Mouse (Mus musculus) stomach, postnatal 0 days (tissue): ENCODE data around the gene Rgl3. TPM values are rescaled to one million over a fixed set of nuclear protein-coding genes. Genes with fewer than 3 reads are reported as not detected.
A peak's percentile ranks its signal among the peaks of the same experiment; 100 is the strongest.

Source experiments
- ATAC-seq: fragments of 200-750 bp; cut with Nextera tagmentation; 2 replicates; pipeline ENCODE4 v1.8.0; 2017; ENCODE audit not compliant: low FRiP score, low TSS enrichment
- DNase-seq: peaks from one replicate; pipeline ENCODE4 v3.0.0-alpha.2; 2016; ENCODE audit warnings: low spot score
- H3K27ac ChIP-seq: fragments of 300-500 bp; sonication (generic); replicated peaks from 2 replicates; pipeline ENCODE4 v1.5.1; 2014; ENCODE audit warnings: mild to moderate bottlenecking, control low read depth
- H3K27me3 ChIP-seq: fragments of 300-500 bp; sonication (generic); 2 replicates; pipeline ENCODE4 v1.6.1; 2014; ENCODE audit warnings: low read length; ENCODE audit not compliant: control insufficient read depth, insufficient read depth
- H3K36me3 ChIP-seq: fragments of 300-500 bp; sonication (generic); 2 replicates; pipeline ENCODE4 v1.6.1; 2014; ENCODE audit warnings: low read length, mixed read lengths; ENCODE audit not compliant: control insufficient read depth, insufficient read depth
- H3K4me1 ChIP-seq: fragments of 300-500 bp; sonication (generic); replicated peaks from 2 replicates; pipeline ENCODE4 v1.6.1; 2014; ENCODE audit warnings: antibody characterized with exemption; ENCODE audit not compliant: control insufficient read depth, insufficient read depth
- H3K4me2 ChIP-seq: fragments of 300-500 bp; sonication (generic); replicated peaks from 2 replicates; pipeline ENCODE4 v1.6.1; 2014; ENCODE audit warnings: low read depth, mild to moderate bottlenecking, control low read depth, moderate library complexity
- H3K4me3 ChIP-seq: fragments of 300-500 bp; sonication (generic); 2 replicates; pipeline ENCODE4 v1.5.1; 2014; ENCODE audit warnings: low read depth, low read length, control low read depth
- H3K9ac ChIP-seq: fragments of 300-500 bp; sonication (generic); 2 replicates; pipeline ENCODE4 v1.6.1; 2014; ENCODE audit warnings: mild to moderate bottlenecking, low read length, control low read depth, mixed read lengths
- H3K9me3 ChIP-seq: fragments of 300-500 bp; sonication (generic); 2 replicates; pipeline ENCODE4 v1.6.1; 2016; ENCODE audit warnings: low read length; ENCODE audit not compliant: control insufficient read depth
- CTCF ChIP-seq: IDR thresholded peaks from 2 replicates; pipeline ENCODE4 v1.5.1; 2016; ENCODE audit warnings: antibody characterized with exemption, low read depth, mild to moderate bottlenecking, moderate library complexity
- EP300 ChIP-seq: optimal IDR thresholded peaks from 2 replicates; pipeline ENCODE3; 2016; ENCODE audit warnings: antibody characterized with exemption
- WGBS: fragments of 180-500 bp; shearing (Covaris S2); extraction: QIAGEN DNeasy Blood & Tissue Kit; methylation state at CpG from one replicate; pipeline ENCODE4 v1.1.7; 2014; 5-methylcytosine and 5-hydroxymethylcytosine counted together
- polyA plus RNA-seq: library from polyadenylated mRNA; unstranded; fragments of >200 nt; fragmentation: Nextera tagmentation; extraction: Ambion mirVana; gene quantifications from 2 replicates; pipeline ENCODE4 v1.2.1, GENCODE M21; 2015

Rgl3 gene
- polyA plus RNA-seq, 1 experiment from 2014 or later = 2.7 TPM

GRCm38 (mm10) chr9:21948790-21949189 is 40.5 kb downstream of the Rgl3 start:
- no peaks in the 10 kb centered on the region for H3K36me3 ChIP-seq
- no peak overlapping the region for H3K9ac ChIP-seq
- WGBS = 66% methylated on average over 6 of the region's 6 CpGs
- H3K27ac ChIP-seq = no peak overlapping the region
- DNase-seq (no peak), ATAC-seq (no peak)
- H3K4me2 ChIP-seq = no peak overlapping the region
- no peak for TF ChIP-seq CTCF
- no peak for TF ChIP-seq EP300
- H3K4me3 ChIP-seq = no peak overlapping the region
- no peaks in the 10 kb centered on the region for H3K27me3 ChIP-seq
- no peaks in the 10 kb centered on the region for H3K4me1 ChIP-seq
- H3K9me3 ChIP-seq = no peaks in the 10 kb centered on the region

- 52% methylated on average over 7 of the region's 8 CpGs for WGBS
- TF ChIP-seq CTCF = no peak
- TF ChIP-seq EP300 = no peak
- Histone ChIP-seq H3K27me3 (no peaks in the 10 kb centered on the region), H3K9ac (no peak overlapping the region), H3K4me1 (no peaks in the 10 kb centered on the region), H3K4me3 (no peak overlapping the region), H3K4me2 (no peak overlapping the region), H3K9me3 (no peaks in the 10 kb centered on the region), H3K36me3 (no peaks in the 10 kb centered on the region), H3K27ac (no peak overlapping the region)
- ATAC-seq (no peak), DNase-seq (no peak)
Measured at GRCm38 (mm10) chr9:21948146-21948545, 41.1 kb downstream of the Rgl3 start.

- no peak overlapping the region for H3K27ac ChIP-seq
- H3K9ac ChIP-seq = no peak overlapping the region
- H3K27me3 ChIP-seq = no peaks in the 10 kb centered on the region
- H3K4me3 ChIP-seq = no peak overlapping the region
- H3K4me1 ChIP-seq = no peaks in the 10 kb centered on the region
- no peaks in the 10 kb centered on the region for H3K36me3 ChIP-seq
- 11% methylated on average over 22 of the region's 28 CpGs for WGBS
- ATAC-seq (peak; percentile 40), DNase-seq (peak; percentile 35)
- no peaks in the 10 kb centered on the region for H3K9me3 ChIP-seq
- no peak for TF ChIP-seq CTCF
- no peak for TF ChIP-seq EP300
- H3K4me2 ChIP-seq = no peak overlapping the region
Measured at GRCm38 (mm10) chr9:21947540-21948130, 41.6 kb downstream of the Rgl3 start.

DNA sequence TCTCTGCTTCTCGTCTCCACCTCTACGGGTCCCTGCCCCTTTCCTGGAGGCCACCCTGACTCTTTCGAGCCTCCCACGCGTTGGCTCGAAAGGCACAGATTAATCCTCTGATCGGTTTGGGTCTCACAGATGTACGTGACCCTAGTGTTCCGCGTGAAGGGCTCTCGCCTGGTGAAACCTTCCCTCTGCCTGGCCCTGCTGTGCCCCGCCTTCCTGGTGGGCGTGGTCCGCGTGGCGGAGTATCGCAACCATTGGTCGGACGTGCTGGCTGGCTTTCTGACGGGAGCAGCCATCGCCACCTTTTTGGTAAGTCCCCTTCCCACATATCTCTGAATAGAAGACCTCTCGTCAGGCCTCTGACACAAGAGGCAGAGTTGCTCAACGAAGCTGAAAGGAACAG is 45.0 kb downstream of the Rgl3 start:
- TF ChIP-seq EP300 = no peak
- no peak for TF ChIP-seq CTCF
- Histone ChIP-seq H3K4me2 (no peak overlapping the region), H3K4me1 (no peaks in the 10 kb centered on the region), H3K36me3 (no peaks in the 10 kb centered on the region), H3K27me3 (no peaks in the 10 kb centered on the region), H3K9me3 (no peaks in the 10 kb centered on the region), H3K27ac (no peak overlapping the region), H3K4me3 (no peak overlapping the region), H3K9ac (no peak overlapping the region)
- 17% methylated on average over 23 of the region's 23 CpGs for WGBS
- DNase-seq (no peak), ATAC-seq (no peak)

DNA sequence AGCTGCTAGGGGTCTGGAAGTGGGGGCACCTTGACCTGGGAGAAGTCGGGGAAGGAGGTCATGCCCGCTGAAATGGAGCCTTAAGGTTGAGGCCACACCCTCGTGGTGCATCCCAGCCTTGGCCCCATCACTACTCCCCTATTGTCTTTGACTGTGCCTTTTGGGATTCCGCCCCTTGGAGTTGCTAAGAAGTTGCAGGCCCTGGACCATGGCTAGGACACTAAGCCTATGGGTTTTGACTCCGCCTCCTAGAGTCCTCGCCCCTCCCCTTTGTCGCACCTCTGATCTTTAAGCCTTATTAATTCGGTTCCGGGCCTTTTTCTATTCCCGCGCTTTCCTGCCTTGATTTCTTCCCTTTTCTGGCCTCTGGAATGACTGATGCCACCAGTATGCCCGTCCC is 45.6 kb downstream of the Rgl3 start:
- WGBS = 43% methylated on average over 12 of the region's 12 CpGs
- H3K27me3 ChIP-seq = no peaks in the 10 kb centered on the region
- ATAC-seq = no peak

GRCm38 (mm10) chr9:21943046-21943445 is 46.2 kb downstream of the Rgl3 start:
- Histone ChIP-seq H3K4me2 (no peak overlapping the region), H3K9ac (no peak overlapping the region), H3K4me3 (no peak overlapping the region), H3K36me3 (no peaks in the 10 kb centered on the region), H3K27ac (no peak overlapping the region), H3K9me3 (no peaks in the 10 kb centered on the region), H3K27me3 (no peaks in the 10 kb centered on the region), H3K4me1 (no peaks in the 10 kb centered on the region)
- ATAC-seq = no peak
- no peak for DNase-seq
- WGBS = 67% methylated on average over 11 of the region's 12 CpGs
- no peak for TF ChIP-seq EP300
- no peak for TF ChIP-seq CTCF

More for the DNA sequence above, 45.6 kb downstream of the Rgl3 start:
- TF ChIP-seq CTCF (no peak), EP300 (no peak)
- no peak for DNase-seq
- Histone ChIP-seq H3K4me3 (no peak overlapping the region), H3K9ac (no peak overlapping the region), H3K4me1 (no peaks in the 10 kb centered on the region), H3K36me3 (no peaks in the 10 kb centered on the region), H3K27ac (no peak overlapping the region), H3K4me2 (no peak overlapping the region), H3K9me3 (no peaks in the 10 kb centered on the region)
